Mouse (Mus musculus) hindbrain, embryonic 10.5 days (tissue): Measurements from ENCODE around the gene Aebp2. TPM values are rescaled to one million over a fixed set of nuclear protein-coding genes. Genes with fewer than 3 reads are reported as not detected.

Experiments
- DNase-seq: peaks from one replicate; pipeline ENCODE4 v3.0.0-alpha.2; 2017; ENCODE audit warnings: low spot score
- H3K27ac ChIP-seq: fragments of 300-500 bp; sonication (generic); 2 replicates; pipeline ENCODE4 v1.5.1; 2016; ENCODE audit warnings: mild to moderate bottlenecking, moderate library complexity
- H3K27me3 ChIP-seq: fragments of 300-500 bp; sonication (generic); 2 replicates; pipeline ENCODE4 v1.6.1; 2016; ENCODE audit warnings: mild to moderate bottlenecking; ENCODE audit not compliant: poor library complexity, insufficient read depth, severe bottlenecking
- H3K36me3 ChIP-seq: fragments of 300-500 bp; sonication (generic); 2 replicates; pipeline ENCODE4 v1.6.1; 2016; ENCODE audit warnings: mild to moderate bottlenecking, moderate library complexity
- H3K4me1 ChIP-seq: fragments of 300-500 bp; sonication (generic); replicated peaks from 2 replicates; pipeline ENCODE4 v1.6.1; 2016; ENCODE audit warnings: mild to moderate bottlenecking
- H3K4me3 ChIP-seq: fragments of 300-500 bp; sonication (generic); 2 replicates; pipeline ENCODE4 v1.5.1; 2016; ENCODE audit warnings: mild to moderate bottlenecking, moderate library complexity
- H3K9me3 ChIP-seq: fragments of 300-500 bp; sonication (generic); 2 replicates; pipeline ENCODE4 v1.6.1; 2016; ENCODE audit warnings: mild to moderate bottlenecking, moderate library complexity
- WGBS: fragments of 180-500 bp; shearing (Covaris S2); methylation state at CpG from one replicate; pipeline ENCODE4 v1.1.7; 2016; 5-methylcytosine and 5-hydroxymethylcytosine counted together
- polyA plus RNA-seq: library from polyadenylated mRNA; unstranded; fragments of >200 nt; fragmentation: Nextera tagmentation; extraction: Ambion mirVana; gene quantifications from 2 replicates; pipeline ENCODE4 v1.2.1, GENCODE M21; 2016

Gene Aebp2
- polyA plus RNA-seq, 1 experiment from 2014 or later, result 8.0 TPM

- H3K4me3 ChIP-seq, result no peak overlapping the region
- H3K4me1 ChIP-seq, result no peaks in the 10 kb centered on the region
- H3K9me3 ChIP-seq, result no peaks in the 10 kb centered on the region
- H3K36me3 ChIP-seq, result no peaks in the 10 kb centered on the region
- DNase-seq, result no peak
- no peak overlapping the region for H3K27ac ChIP-seq
- WGBS, result 81% methylated on average over 12 of the region's 12 CpGs
- no peaks in the 10 kb centered on the region for H3K27me3 ChIP-seq
These were observed 73.9 kb downstream of the Aebp2 start for GRCm38 (mm10) chr6:140696192-140696879.

DNA sequence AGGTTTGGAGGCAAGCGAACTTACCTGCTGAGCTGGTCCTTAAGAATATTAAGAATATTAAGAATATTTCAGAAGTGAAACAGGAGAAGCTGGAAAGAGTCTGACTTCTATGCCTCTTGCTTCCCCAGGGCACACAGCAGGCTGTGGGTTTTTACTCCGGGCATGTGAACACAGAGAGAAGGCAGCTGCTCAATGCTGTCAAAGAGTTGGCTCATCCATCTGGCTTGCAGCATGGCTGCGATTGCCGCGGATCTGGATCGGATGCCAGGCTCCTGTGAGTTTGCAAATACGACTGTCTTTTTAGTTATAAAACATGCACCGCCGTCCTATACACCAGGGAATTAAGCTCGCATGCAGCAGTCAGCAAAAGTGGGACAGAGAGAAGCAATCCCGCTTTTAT, 75.5 kb downstream of the Aebp2 start:
- DNase-seq, result no peak
- Histone ChIP-seq H3K4me3 (no peak overlapping the region), H3K9me3 (no peaks in the 10 kb centered on the region), H3K27me3 (no peaks in the 10 kb centered on the region), H3K36me3 (no peaks in the 10 kb centered on the region), H3K27ac (no peak overlapping the region), H3K4me1 (no peaks in the 10 kb centered on the region)
- 94% methylated on average over 11 of the region's 11 CpGs for WGBS

- Histone ChIP-seq H3K4me1 (no peaks in the 10 kb centered on the region), H3K27me3 (no peaks in the 10 kb centered on the region), H3K9me3 (no peaks in the 10 kb centered on the region), H3K4me3 (no peak overlapping the region), H3K36me3 (no peaks in the 10 kb centered on the region), H3K27ac (no peak overlapping the region)
- DNase-seq, result no peak
- 85% methylated on average over 1 of the region's 1 CpGs for WGBS
These were observed 76.1 kb downstream of the Aebp2 start for GRCm38 (mm10) chr6:140698596-140698995.

GRCm38 (mm10) chr6:140701259-140701658, 78.8 kb downstream of the Aebp2 start:
- no peak for DNase-seq
- Histone ChIP-seq H3K36me3 (no peaks in the 10 kb centered on the region), H3K4me1 (no peaks in the 10 kb centered on the region), H3K27me3 (no peaks in the 10 kb centered on the region), H3K27ac (no peak overlapping the region), H3K4me3 (no peak overlapping the region), H3K9me3 (0 out of 2 replicates have a peak, but pooled peaks cover 4% of the 10 kb centered on the region)
- WGBS, result 81% methylated on average over 6 of the region's 6 CpGs

GRCm38 (mm10) chr6:140705132-140705531, 82.7 kb downstream of the Aebp2 start:
- H3K27ac ChIP-seq, result no peak overlapping the region
- DNase-seq, result no peak
- no peaks in the 10 kb centered on the region for H3K27me3 ChIP-seq
- 0 out of 2 replicates have a peak, but pooled peaks cover 4% of the 10 kb centered on the region for H3K9me3 ChIP-seq
- H3K4me1 ChIP-seq, result peaks cover 5% of the 10 kb centered on the region; the same call in 1 of the 2 replicates
- no peaks in the 10 kb centered on the region for H3K36me3 ChIP-seq
- WGBS, result 81% methylated on average over 10 of the region's 10 CpGs
- H3K4me3 ChIP-seq, result no peak overlapping the region

DNA sequence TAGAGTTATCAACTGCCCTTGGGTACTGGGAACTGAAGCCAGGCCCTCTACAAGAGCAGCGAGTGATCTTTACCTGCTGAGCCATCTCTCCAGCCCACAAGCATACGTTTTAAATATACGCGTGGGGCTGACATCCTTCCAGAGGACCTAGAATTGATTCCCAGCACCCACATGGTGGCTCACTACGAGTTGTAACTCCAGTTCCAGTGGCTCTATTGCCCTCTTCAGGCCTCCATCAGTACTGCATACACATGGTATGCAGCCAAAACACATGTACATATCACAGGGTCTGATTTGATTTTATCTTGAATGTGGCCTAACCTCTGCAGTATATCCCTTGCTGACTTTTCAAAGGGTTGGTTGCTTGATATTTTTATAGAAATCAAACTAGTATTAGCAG, 83.6 kb downstream of the Aebp2 start:
- Histone ChIP-seq H3K4me3 (no peak overlapping the region), H3K9me3 (0 out of 2 replicates have a peak, but pooled peaks cover 4% of the 10 kb centered on the region), H3K36me3 (no peaks in the 10 kb centered on the region), H3K27me3 (no peaks in the 10 kb centered on the region), H3K4me1 (peaks cover 5% of the 10 kb centered on the region; the same call in 1 of the 2 replicates), H3K27ac (no peak overlapping the region)
- 90% methylated on average over 5 of the region's 5 CpGs for WGBS
- DNase-seq, result no peak

- H3K9me3 ChIP-seq, result 0 out of 2 replicates have a peak, but pooled peaks cover 4% of the 10 kb centered on the region
- peaks cover 5% of the 10 kb centered on the region; the same call in 1 of the 2 replicates for H3K4me1 ChIP-seq
- no peaks in the 10 kb centered on the region for H3K36me3 ChIP-seq
- H3K27ac ChIP-seq, result no peak overlapping the region
- no peak for DNase-seq
- no peaks in the 10 kb centered on the region for H3K27me3 ChIP-seq
- H3K4me3 ChIP-seq, result no peak overlapping the region
- WGBS, result 83% methylated on average over 10 of the region's 10 CpGs
These were observed 85.6 kb downstream of the Aebp2 start for GRCm38 (mm10) chr6:140708059-140708458.

DNA sequence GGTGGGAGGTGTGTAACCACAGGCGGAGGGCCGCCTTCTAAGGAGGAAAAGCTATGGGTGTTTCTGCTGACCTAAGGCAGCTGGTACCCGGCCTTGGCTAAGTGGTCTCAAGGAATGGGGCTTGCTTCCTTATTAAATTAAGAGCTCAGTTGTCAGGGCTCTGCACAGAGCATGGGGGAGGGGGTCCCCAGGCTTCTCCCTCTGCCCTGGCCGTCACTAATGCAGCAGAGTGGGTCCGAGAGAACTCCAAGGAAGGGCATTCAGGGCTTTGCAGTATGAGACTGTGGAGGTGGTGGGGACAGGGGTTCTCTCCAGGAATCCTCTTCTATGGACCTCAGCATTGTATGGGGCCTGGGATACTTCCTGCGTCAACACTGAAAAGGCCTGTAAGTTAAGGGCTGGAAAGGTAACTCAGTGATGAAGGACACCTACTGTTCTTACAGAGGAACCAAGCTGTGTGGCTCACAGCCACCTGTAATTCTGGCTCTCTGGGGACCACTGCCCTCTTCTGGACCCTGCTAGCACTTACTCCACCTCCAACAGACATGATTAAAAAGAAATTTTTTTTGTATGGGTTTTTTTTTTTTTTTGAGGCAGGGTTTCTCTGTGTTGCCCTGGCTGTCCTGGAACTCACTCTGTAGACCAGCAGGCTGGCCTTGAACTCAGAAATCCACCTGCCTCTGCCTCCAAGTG, 87.1 kb downstream of the Aebp2 start:
- no peak for DNase-seq

GRCm38 (mm10) chr6:140712754-140713153, 90.3 kb downstream of the Aebp2 start:
- peaks cover 10% of the 10 kb centered on the region; the same call in 1 of the 2 replicates for H3K27me3 ChIP-seq
- H3K27ac ChIP-seq, result no peak overlapping the region
- DNase-seq, result peak; percentile 58
- H3K9me3 ChIP-seq, result no peaks in the 10 kb centered on the region
- H3K4me3 ChIP-seq, result no peak overlapping the region
- WGBS, result 11% methylated on average over 11 of the region's 11 CpGs
- no peaks in the 10 kb centered on the region for H3K36me3 ChIP-seq
- H3K4me1 ChIP-seq, result peaks cover 7% of the 10 kb centered on the region; the same call in 1 of the 2 replicates

More for the DNA sequence above, 87.1 kb downstream of the Aebp2 start:
- Histone ChIP-seq H3K9me3 (0 out of 2 replicates have a peak, but pooled peaks cover 4% of the 10 kb centered on the region), H3K27ac (no peak overlapping the region), H3K27me3 (peaks cover 10% of the 10 kb centered on the region; the same call in 1 of the 2 replicates), H3K4me3 (no peak overlapping the region), H3K4me1 (peaks cover 5% of the 10 kb centered on the region; the same call in 1 of the 2 replicates), H3K36me3 (no peaks in the 10 kb centered on the region)
- WGBS, result 50% methylated on average over 6 of the region's 6 CpGs

DNA sequence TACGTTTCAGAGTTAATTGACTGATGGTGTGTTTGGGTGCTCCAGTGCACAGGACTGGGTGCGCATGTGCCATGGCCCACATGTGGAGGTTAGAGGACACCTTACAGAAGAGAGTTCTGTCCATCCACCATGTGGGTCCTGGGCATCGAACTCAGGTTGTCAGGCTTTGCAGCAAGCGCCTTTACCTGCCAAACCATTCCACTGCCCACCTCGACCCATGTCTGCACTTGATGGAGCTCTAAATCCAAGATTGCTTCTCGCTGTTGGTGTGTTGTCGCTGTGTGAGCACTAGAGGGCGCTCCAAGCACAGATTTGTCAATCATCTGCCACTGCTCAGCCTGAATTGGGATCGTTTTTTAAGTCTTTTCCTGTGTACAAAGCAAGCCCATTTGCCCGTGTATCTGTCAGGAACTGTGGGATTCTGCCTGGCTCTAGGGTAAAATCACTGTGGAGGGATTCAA, 92.5 kb downstream of the Aebp2 start:
- H3K9me3 ChIP-seq, result no peaks in the 10 kb centered on the region
- no peak overlapping the region for H3K27ac ChIP-seq
- H3K4me3 ChIP-seq, result no peak overlapping the region
- peaks cover 10% of the 10 kb centered on the region; the same call in 1 of the 2 replicates for H3K27me3 ChIP-seq
- H3K36me3 ChIP-seq, result no peaks in the 10 kb centered on the region
- WGBS, result 26% methylated on average over 10 of the region's 10 CpGs
- DNase-seq, result peak; percentile 79
- 0 out of 2 replicates have a peak, but pooled peaks cover 2% of the 10 kb centered on the region for H3K4me1 ChIP-seq

GRCm38 (mm10) chr6:140722058-140722457, 99.6 kb downstream of the Aebp2 start:
- Histone ChIP-seq H3K4me3 (no peak overlapping the region), H3K36me3 (no peaks in the 10 kb centered on the region)
- 81% methylated on average over 10 of the region's 10 CpGs for WGBS

More at GRCm38 (mm10) chr6:140722058-140722457, 99.6 kb downstream of the Aebp2 start:
- Histone ChIP-seq H3K4me1 (no peaks in the 10 kb centered on the region), H3K9me3 (no peaks in the 10 kb centered on the region), H3K27me3 (no peaks in the 10 kb centered on the region), H3K27ac (no peak overlapping the region)
- no peak for DNase-seq
